In genomic region chr4:131230361-131230760, GRCm38 (mm10) we compare ENCODE assay signal across 22 mouse cellular contexts.
A peak's percentile ranks its signal among the peaks of the same experiment; 100 is the strongest.
DNase-seq lines count a peak whose midpoint lies in the region; ATAC-seq and TF ChIP-seq lines count a peak whose summit lies in the region.
"Had no signal": no experiment of that assay in that cellular context is flagged by ENCODE, and none has a peak within 500 bp of the region (broad histone marks: within the 10 kb centered on the region; RNA-seq: fewer than 3 reads in every experiment).

No protein-coding gene starts in this region.

- no peak for TF ChIP-seq POLR2A in limb, embryonic 14.5 days (IDR thresholded peaks at IDR 0.05; ENCODE audit: borderline replicate concordance, extremely low read depth, insufficient read depth, insufficient read length)

- H3K27ac ChIP-seq in embryonic facial prominence, embryonic 14.5 days (replicated peaks; ENCODE audit: low read depth, low read length) = no peak overlapping the region
- no peak overlapping the region for H3K27ac ChIP-seq in embryonic facial prominence, embryonic 10.5 days (replicated peaks)
- no peak overlapping the region for H3K27ac ChIP-seq in heart, embryonic 10.5 days
- H3K27ac ChIP-seq in limb, embryonic 14.5 days (replicated peaks; ENCODE audit: low read depth, low read length) = no peak overlapping the region
- H3K27ac ChIP-seq in limb, embryonic 10.5 days = no peak overlapping the region
- H3K27ac ChIP-seq: embryonic facial prominence, embryonic 12.5 days; embryonic facial prominence, embryonic 15.5 days; forebrain, embryonic 10.5 days; forebrain, embryonic 12.5 days had no signal

- H3K4me1 ChIP-seq in embryonic facial prominence, embryonic 14.5 days (ENCODE audit: control insufficient read depth, insufficient read depth, low read length) = no peaks in the 10 kb centered on the region
- H3K4me1 ChIP-seq in embryonic facial prominence, embryonic 10.5 days = no peaks in the 10 kb centered on the region
- no peaks in the 10 kb centered on the region for H3K4me1 ChIP-seq in heart, embryonic 10.5 days
- H3K4me1 ChIP-seq in limb, embryonic 14.5 days (ENCODE audit: control insufficient read depth, insufficient read depth, low read length) = no peaks in the 10 kb centered on the region
- H3K4me1 ChIP-seq in limb, embryonic 10.5 days = no peaks in the 10 kb centered on the region
- H3K4me1 ChIP-seq: embryonic facial prominence, embryonic 12.5 days; embryonic facial prominence, embryonic 15.5 days; forebrain, embryonic 12.5 days had no signal

- H3K4me3 ChIP-seq in embryonic facial prominence, embryonic 14.5 days (ENCODE audit: low read depth, low read length) = no peak overlapping the region
- no peak overlapping the region for H3K4me3 ChIP-seq in embryonic facial prominence, embryonic 10.5 days
- H3K4me3 ChIP-seq in heart, embryonic 10.5 days = no peak overlapping the region
- H3K4me3 ChIP-seq in limb, embryonic 14.5 days (replicated peaks; ENCODE audit: low read length) = no peak overlapping the region
- H3K4me3 ChIP-seq in limb, embryonic 10.5 days = no peak overlapping the region
- H3K4me3 ChIP-seq: embryonic facial prominence, embryonic 12.5 days; embryonic facial prominence, embryonic 15.5 days; erythroblast, embryonic 14.5 days; forebrain, embryonic 10.5 days; forebrain, embryonic 12.5 days had no signal

- no peak overlapping the region for H3K9ac ChIP-seq in embryonic facial prominence, embryonic 14.5 days (ENCODE audit: low read depth, low read length)
- H3K9ac ChIP-seq in limb, embryonic 14.5 days (ENCODE audit: low read depth, low read length, severe bottlenecking) = no peak overlapping the region
- H3K9ac ChIP-seq: embryonic facial prominence, embryonic 12.5 days; embryonic facial prominence, embryonic 15.5 days; forebrain, embryonic 12.5 days had no signal

- peak; percentile 74 for DNase-seq in embryonic facial prominence, embryonic 14.5 days (ENCODE audit: low spot score)
- no peak for DNase-seq in embryonic facial prominence, embryonic 10.5 days (ENCODE audit: low spot score)
- DNase-seq in heart, adult 18-20 months = peak; percentile 27 to 41
- no peak for DNase-seq in heart, embryonic 10.5 days (ENCODE audit: low spot score)
- peak; percentile 63 for DNase-seq in limb, embryonic 14.5 days (ENCODE audit: low spot score)
- DNase-seq in limb, embryonic 10.5 days (ENCODE audit: low spot score) = no peak
- DNase-seq: adrenal gland, adult 2 months; adrenal gland, postnatal 10 days; adrenal gland, postnatal 25 days; cerebellum, adult 11 months; cerebellum, adult 18-20 months; cerebellum, adult 8-10 months; cerebellum, postnatal 10 days; cerebellum, postnatal 25 days; embryo, embryonic 11 days had no signal

- H3K9me3 ChIP-seq in embryonic facial prominence, embryonic 14.5 days (ENCODE audit: control insufficient read depth, low read length) = no peaks in the 10 kb centered on the region
- H3K9me3 ChIP-seq in embryonic facial prominence, embryonic 10.5 days = no peaks in the 10 kb centered on the region
- H3K9me3 ChIP-seq in heart, embryonic 10.5 days = no peaks in the 10 kb centered on the region
- no peaks in the 10 kb centered on the region for H3K9me3 ChIP-seq in limb, embryonic 14.5 days (ENCODE audit: control insufficient read depth, low read length)
- H3K9me3 ChIP-seq in limb, embryonic 10.5 days (replicated peaks) = no peaks in the 10 kb centered on the region
- H3K9me3 ChIP-seq: embryonic facial prominence, embryonic 12.5 days; embryonic facial prominence, embryonic 15.5 days; forebrain, embryonic 10.5 days; forebrain, embryonic 12.5 days had no signal

- no peaks in the 10 kb centered on the region for H3K27me3 ChIP-seq in embryonic facial prominence, embryonic 14.5 days (replicated peaks; ENCODE audit: control insufficient read depth, insufficient read depth, low read length)
- H3K27me3 ChIP-seq in embryonic facial prominence, embryonic 10.5 days (replicated peaks; ENCODE audit: low read depth, poor library complexity, severe bottlenecking) = no peaks in the 10 kb centered on the region
- H3K27me3 ChIP-seq in heart, embryonic 10.5 days (ENCODE audit: insufficient read depth, poor library complexity, severe bottlenecking) = no peaks in the 10 kb centered on the region
- no peaks in the 10 kb centered on the region for H3K27me3 ChIP-seq in limb, embryonic 14.5 days (ENCODE audit: control insufficient read depth, insufficient read depth, low read length)
- H3K27me3 ChIP-seq in limb, embryonic 10.5 days (ENCODE audit: low read depth, poor library complexity, severe bottlenecking) = no peaks in the 10 kb centered on the region
- H3K27me3 ChIP-seq: embryonic facial prominence, embryonic 12.5 days; embryonic facial prominence, embryonic 15.5 days; forebrain, embryonic 12.5 days had no signal

- WGBS in embryonic facial prominence, embryonic 14.5 days = 70% methylated on average over 5 of the region's 5 CpGs
- 92% methylated on average over 5 of the region's 5 CpGs for WGBS in embryonic facial prominence, embryonic 10.5 days
- WGBS in heart, embryonic 10.5 days = 86% methylated on average over 5 of the region's 5 CpGs
- WGBS in limb, embryonic 14.5 days = 74% methylated on average over 5 of the region's 5 CpGs
- 89% methylated on average over 5 of the region's 5 CpGs for WGBS in limb, embryonic 10.5 days

- H3K4me2 ChIP-seq in embryonic facial prominence, embryonic 14.5 days (ENCODE audit: low read depth, low read length) = no peak overlapping the region
- no peak overlapping the region for H3K4me2 ChIP-seq in limb, embryonic 14.5 days (replicated peaks; ENCODE audit: low read depth, low read length, severe bottlenecking)
- H3K4me2 ChIP-seq: embryonic facial prominence, embryonic 12.5 days; embryonic facial prominence, embryonic 15.5 days; forebrain, embryonic 12.5 days had no signal

- no peaks in the 10 kb centered on the region for H3K36me3 ChIP-seq in embryonic facial prominence, embryonic 14.5 days (ENCODE audit: control insufficient read depth, insufficient read depth, low read length)
- H3K36me3 ChIP-seq in embryonic facial prominence, embryonic 10.5 days (replicated peaks) = no peaks in the 10 kb centered on the region
- H3K36me3 ChIP-seq in heart, embryonic 10.5 days = no peaks in the 10 kb centered on the region
- no peaks in the 10 kb centered on the region for H3K36me3 ChIP-seq in limb, embryonic 14.5 days (ENCODE audit: control insufficient read depth, insufficient read depth, low read length)
- no peaks in the 10 kb centered on the region for H3K36me3 ChIP-seq in limb, embryonic 10.5 days
- H3K36me3 ChIP-seq: embryonic facial prominence, embryonic 12.5 days; embryonic facial prominence, embryonic 15.5 days; forebrain, embryonic 10.5 days; forebrain, embryonic 12.5 days had no signal

- ATAC-seq in embryonic facial prominence, embryonic 14.5 days (ENCODE audit: low read depth) = no peak
- ATAC-seq in limb, embryonic 14.5 days (ENCODE audit: low FRiP score, low read depth) = no peak
- ATAC-seq: forebrain, embryonic 14.5 days; forebrain, embryonic 16.5 days had no signal

Comparison
In these comparisons a context has a peak if more than half of its experiments do, and no peak if none do; other contexts are left out.
1. DNase-seq: peak in embryonic facial prominence, embryonic 14.5 days (single experiment), heart, adult 18-20 months (2 of 2) and limb, embryonic 14.5 days (single experiment); none in embryonic facial prominence, embryonic 10.5 days (single experiment), heart, embryonic 10.5 days (single experiment) and limb, embryonic 10.5 days (single experiment).